Mouse (Mus musculus) layer of hippocampus, adult 11-12 months (tissue): ENCODE measurements around the gene Ctrb1.
A peak's percentile ranks its signal among the peaks of the same experiment; 100 is the strongest.
"Not testable (repeated sequence)": the region's sequence is repeated elsewhere in the genome, so short reads cannot be mapped to it uniquely, and the experiment has no call there.

Experiments
- DNase-seq: peaks from one replicate; pipeline ENCODE4 v3.0.0; 2022; ENCODE audit warnings: low spot score

Ctrb1 gene

DNA sequence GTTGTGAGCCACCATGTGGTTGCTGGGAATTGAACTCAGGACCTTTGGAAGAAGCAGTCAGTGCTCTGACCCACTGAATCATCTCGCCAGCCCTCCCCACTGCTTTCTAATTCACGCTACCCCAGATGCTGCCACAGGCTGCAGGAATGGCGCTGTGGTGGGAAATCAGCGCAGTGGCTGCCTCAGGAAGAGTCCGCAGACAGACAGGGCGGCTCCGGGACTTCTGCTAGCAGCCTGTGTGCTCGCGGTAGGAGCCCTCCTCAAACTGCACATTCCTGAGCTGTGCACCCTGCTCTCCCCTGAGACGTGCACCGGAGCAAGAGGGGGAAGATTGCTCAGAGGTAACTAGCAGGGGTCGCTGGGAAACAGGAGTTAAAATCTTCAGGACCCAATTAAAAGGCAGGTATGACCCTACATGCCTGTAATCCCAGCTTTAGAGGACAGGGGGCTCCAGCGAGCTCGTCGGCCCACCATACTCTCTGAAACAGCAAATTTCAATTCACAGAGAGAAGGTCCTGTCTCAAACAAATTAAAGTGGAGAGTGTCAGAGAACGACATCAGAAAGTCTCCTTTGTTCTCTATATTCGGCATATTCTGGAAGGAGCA, 10.3 kb downstream of the Ctrb1 start:
- DNase-seq: no peak

DNA sequence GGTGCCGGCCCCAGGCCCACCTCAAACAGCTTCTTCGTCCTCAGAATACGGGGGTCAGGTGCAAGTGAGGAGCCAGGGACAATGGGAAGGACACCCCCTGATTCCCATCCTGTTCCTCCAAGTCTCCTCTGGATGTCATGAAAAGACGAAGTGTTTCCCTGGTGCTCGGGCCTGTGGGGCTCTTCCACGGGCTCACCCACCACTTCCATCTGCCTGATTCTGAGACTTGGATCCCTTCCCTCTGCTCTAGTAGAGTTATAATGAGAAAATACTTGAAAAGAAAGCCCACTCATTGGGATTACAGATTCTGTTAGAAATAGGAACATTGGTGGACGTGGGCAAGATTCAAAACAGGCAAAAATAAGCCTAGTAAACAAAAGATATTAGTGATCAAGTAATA, 12.0 kb downstream of the Ctrb1 start:
- peak; percentile 47 for DNase-seq

DNA sequence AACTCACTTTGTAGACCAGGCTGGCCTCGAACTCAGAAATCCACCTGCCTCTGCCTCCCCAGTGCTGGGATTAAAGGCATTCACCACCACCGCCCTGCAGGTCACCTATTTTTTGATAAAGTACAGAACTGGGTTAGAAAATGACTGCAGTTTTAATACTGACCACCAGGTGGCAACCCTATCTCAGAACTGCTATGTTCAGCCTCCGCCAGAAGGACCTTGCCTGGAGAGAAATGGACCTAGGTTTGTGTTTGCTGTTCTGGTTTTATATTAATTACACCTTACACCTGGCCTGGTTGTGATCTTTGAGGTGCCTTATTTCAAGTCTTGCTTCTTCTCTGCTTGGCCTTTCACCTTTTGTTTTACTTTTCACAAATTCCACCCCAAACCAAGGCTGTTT, 12.7 kb downstream of the Ctrb1 start:
- DNase-seq: peak; percentile 75

DNA sequence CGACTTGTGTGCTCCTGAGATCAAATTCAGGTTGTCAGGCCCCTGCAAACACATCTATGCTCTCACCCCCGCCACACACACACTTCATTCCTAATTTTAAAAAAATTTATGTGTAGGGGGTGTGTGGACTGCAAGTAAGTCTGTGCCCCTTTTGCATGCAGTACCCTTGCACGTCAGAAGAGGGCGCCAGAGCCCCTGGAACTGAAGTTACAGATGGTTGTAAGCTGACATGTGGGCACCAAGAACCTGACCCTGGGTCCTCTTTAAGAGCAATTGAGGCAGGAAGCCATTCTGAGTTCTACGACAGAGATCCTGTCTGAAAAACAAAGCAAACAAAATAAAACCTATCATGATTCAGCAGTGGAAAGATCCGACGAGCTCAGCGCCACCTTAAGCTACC, 14.6 kb downstream of the Ctrb1 start:
- no peak for DNase-seq

DNA sequence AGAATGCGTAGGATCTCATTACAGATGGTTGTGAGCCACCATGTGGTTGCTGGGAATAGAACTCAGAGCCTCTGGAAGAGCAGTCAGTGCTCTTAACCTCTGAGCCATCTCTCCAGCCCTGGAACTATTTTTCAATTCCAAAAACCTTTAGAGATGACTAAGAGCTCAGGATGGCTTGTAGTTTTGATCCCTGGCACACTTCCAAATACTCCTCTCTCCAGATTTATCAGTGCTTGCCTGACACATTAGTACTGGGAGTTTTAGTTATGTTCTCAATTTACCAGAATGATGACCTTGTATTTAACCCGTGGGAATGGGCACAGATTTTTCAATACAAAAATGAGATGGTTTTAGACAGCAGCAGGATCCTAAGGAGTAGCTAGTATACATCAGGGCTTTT, 24.1 kb downstream of the Ctrb1 start:
- DNase-seq: no peak

DNA sequence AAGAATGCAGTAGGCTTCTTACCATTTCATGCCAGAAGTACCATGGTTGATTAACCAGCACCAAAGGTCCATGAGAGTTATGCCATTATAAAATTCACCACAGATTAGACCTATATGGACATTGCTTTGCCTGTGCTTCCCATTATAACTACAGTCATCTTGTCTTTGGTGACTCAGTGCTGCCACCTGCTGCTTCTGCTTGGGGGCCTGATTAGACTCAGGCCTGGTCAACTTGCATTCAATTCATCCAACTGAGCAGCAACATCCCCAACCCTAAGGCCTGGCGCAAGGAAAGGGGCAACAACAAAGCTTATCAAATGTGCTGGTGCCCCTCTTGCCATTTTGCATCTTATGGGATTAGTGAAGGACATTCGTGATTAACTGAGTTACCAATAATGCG, 28.3 kb downstream of the Ctrb1 start:
- peak; percentile 89 for DNase-seq

DNA sequence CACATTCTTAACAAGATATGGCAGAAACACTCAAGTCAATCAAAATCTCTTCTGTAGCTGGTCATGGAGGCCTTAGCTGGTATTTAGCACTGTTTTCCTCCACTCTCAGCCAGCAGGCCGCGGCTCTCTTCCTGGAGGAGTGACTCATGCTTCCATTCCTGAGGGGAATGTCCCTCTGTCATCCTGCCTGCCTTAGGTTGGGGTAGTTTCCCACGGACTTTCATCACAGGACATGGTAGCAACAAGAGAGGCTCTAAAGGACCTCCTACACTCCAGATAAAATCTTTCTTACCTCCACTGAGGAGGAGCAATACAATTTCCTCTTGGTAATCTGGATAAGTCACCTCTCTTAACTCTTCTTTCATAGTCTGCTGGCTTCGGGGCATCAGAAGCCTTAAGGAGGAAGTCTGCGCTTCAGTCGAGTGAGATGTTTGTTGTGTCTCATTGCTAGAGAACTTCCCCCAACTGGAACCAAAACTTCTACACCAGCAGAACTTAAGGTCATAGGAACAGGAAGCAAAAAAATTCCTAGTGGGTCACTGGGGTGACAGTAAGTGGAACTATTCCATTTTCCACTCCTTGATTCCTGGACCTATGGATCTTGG, 31.9 kb downstream of the Ctrb1 start:
- DNase-seq: no peak

DNA sequence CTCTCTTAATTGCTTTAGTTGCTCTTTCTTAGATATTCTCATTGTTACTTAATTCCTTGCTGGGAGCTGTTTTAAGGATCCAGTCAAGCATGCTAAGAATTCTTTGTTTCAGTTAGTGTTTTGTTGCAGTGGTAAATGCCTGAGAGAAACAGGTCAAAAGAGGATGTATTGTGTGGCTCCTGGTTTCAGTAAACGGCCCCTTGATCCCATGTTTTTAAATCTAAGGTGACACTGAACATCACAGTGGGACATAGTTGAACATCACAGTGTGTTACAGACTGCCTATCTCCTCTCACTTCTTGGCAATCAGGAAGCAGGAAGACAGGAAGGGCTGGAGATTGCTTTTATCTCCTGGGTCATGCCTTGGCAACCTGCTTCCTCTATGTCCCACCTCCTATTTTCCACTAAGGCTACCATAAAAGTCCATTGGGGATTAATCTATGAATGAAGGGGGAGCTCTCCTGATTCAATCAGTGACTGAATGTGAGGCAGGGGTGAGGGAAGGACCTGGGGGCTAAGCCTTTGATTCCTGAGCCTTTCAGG, 33.4 kb downstream of the Ctrb1 start:
- DNase-seq: no peak

DNA sequence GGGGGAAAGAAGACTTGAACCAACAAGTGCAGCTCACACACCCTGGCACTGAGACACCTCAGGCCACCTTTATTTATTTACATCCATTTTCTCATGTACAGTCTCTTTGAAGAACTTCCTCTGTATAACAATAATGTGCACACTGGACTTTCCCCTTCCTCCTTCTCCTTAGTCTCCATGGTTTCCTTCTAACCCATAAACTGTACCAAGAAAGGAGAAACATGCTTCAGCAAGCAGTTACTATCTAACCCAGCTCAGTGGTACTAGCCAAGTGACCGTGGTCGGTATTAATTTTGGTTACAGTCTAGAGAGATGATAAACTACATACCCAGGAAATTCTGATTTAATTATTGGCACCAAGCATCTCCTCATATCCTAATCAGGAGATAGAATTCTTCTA, 37.3 kb downstream of the Ctrb1 start:
- no peak for DNase-seq

DNA sequence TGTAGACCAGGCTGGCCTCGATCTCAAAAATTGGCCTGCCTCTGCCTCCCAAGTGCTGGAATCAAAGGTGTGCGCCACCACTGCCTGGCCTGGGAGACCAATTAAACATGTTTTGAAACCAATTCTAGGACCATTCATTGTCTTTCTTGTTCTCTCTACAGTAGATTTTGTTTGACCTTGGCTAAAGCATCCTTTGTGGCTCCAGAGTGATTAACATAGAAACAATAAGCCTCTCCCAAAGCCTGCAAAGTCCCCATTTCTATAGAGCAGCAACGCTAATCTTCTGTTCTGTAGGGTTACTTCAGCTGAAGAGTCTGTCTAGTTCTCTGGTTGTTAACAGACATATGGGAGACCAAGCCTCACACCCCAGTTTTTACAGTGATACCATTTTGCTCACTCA, 40.2 kb downstream of the Ctrb1 start:
- DNase-seq: no peak

DNA sequence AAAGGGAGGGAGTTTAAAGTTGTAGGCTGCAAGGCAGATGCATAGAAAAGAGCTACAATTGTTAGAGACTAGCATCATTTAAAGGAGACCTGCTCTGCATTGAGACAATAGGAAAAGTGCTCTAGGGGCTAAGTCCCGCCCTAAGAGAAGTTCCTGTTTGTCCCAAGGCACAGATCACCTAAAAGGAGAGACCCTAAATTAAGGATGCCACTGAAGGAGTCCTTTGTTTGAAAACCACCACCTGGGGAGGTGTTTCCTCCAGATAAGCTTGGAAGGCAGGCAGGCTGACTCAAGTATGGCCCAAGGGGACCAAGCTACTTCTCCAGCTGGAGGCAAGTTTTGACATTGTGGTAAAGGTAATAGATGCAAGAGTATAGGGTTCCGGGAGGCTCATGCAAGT, 42.0 kb downstream of the Ctrb1 start:
- no peak for DNase-seq

DNA sequence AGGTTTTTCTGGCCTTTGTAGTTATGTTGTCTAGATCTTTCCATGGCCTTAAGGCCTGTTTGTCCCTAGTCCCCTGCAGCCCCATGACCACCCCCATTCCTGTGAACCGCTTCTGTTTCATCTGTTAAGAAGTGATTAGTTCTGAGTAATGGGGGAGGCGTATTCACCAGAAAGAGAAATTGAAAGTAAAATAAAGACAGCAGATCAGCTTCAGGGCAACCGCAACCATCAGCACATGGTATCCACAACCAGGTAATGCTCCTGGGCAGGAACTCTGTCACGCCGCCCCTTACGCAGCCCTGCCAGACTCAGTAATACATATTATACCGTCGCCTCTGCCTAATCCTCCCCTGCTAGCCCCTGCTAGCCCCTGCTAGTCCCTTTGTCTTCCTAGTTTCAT, 45.1 kb downstream of the Ctrb1 start:
- DNase-seq: no peak

DNA sequence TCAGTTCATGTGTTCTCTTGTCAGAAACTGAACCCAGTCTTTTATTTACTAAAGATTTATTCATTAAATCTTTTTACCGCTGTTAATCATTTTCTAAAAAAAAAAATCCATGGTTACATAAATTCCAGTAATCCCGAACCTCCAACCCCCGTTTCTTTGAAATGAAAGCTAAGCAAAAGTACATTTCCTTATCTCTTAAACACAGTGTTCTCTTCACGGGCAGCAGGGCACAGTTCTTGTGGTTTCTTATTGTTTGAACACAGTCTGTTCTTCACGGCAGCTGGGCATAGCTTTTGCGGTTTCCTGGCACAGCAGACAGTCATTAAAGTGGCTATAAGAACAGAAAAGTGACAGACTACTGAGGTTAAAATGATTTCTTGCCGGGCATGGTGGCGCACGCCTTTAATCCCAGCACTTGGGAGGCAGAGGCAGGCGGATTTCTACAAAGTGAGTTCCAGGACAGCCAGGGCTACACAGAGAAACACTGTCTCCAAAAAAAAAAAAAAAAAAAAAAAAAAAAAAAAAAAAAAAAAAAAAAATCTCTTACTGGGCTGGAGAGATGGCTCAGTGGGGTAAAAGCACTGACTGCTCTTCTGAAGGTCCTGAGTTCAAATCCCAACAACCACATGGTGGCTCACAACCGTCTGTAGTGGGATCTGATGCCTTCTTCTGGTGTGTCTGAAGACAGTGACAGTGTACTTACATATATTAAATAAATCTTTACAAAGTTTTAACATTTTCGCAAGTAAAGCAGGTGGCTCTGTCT, 46.3 kb downstream of the Ctrb1 start:
- DNase-seq: not testable (repeated sequence)

DNA sequence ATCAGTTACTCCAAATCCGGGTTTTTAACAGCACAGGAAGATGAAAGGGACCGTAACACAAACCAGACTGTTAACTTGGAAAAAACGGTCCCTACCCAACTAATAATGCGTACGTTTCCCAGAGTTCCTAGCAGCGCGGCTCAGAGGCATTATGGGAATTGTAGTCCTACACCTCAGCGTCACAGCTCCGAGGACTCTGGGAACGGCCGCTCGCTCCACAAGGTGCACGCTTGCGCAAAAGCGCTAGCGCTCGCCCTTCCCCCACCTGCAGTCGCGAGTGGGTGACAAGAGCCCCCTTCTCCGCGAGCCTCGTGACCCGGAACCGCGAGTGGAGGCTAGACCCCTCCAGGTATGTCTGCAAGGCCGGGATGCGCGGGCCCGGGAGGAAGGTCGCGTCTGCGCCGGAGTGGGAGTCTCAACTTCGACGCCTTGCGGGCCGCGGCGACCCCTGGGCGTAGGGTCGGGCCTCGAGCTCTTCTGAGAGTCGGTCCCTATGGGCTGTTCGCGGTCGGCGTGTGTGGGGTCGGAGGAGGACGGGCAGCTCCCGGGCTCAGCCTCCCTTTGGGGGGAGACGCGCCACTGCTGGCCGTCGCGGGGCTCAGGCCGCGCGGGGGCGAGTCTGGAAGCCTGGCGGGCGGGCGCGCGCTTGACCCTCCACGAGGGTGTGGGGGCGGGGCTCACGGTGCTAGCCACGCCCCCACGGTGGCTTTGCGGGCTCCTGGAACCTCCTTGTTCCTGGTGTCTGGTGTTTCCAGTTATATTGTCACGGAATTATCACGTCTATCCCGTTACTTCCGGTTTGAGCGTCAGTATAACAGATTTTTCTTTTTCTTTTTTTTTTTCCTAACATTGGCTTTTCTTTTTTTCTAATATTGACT, 47.3 kb downstream of the Ctrb1 start, which contains the start of gene Zfp1:
Zfp1 (plus strand) TSS at position 138 of the 878 bp plus-strand sequence.
- peak; percentile 94 for DNase-seq

DNA sequence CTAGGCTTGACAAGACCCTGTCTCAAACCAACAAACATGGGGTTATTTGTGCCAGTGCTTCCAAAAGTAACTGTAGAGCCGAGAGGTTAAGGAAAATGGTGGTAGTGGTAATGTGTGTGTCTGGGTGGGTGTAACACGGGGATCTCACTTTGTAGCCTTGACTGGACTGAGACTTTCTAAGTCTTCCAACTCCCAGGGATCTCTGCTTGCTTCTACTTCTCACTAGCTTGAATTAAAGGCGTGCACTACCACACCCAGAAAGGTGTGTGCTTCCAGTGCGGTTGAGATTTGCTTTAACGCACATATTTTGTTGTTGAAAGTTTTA, 47.9 kb downstream of the Ctrb1 start:
- no peak for DNase-seq

DNA sequence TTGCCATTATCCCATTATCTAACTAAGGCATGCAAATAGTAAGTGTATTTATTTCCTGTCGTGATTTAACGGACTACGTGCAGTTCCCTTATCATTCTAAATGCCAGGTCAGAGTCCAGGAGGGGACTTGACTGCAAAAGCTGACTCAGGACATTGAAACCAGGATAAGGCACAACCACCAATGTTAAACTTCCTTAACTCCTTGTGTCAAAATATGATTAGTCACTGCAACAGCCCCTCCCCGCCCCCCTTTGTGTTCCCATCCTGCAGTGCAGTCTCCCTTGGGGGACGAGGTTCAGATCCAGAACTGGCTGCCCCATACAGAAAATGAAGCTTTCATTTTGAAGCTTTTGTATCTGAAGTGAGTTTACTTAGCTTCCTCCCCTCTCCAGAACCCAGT, 48.3 kb downstream of the Ctrb1 start:
- no peak for DNase-seq

DNA sequence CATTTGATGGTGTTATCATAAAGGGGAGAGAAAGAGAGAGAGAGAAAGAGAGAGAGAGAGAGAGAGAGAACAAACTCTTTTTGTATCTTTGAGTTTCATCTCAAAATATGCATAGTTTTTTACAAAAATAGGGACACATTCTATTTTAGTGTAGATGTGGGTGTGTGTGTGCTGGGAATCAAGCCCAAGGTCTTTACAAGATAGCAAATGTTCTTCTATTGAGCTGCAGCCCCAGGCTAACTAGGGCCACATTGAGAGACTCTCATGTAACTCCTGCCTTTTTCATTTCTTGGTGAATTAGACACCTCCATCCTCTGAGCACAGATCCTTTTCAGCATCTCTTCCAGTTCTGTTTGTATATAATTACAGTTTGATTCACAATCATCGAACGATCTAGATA, 49.7 kb downstream of the Ctrb1 start:
- no peak for DNase-seq

DNA sequence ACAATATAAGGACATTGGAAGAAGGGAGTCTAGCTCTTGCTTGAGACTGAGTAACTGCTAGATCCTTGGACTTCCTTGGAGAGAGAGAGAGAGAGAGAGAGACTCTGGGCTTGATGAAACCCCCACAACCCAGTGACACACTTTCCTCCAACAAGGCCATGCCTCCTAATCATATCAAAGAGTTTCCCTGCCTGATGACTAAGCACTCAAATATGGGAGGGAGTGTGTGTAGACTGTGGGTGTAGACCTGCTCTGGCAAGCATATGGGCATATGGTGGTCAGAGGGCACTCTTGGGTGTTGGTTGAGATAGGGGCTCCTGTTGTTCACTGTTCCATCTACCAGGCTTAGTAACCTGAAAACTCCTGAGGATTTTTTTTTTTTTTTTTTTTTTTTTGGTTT, 52.7 kb downstream of the Ctrb1 start:
- no peak for DNase-seq
